Mouse (Mus musculus): Measurements from ENCODE around the gene Sel1l3. TPM values are rescaled to one million over a fixed set of nuclear protein-coding genes. Genes with fewer than 3 reads are reported as not detected.

Sel1l3 gene
- polyA plus RNA-seq, 1 experiment from 2014 or later, result 11.0 TPM

DNA sequence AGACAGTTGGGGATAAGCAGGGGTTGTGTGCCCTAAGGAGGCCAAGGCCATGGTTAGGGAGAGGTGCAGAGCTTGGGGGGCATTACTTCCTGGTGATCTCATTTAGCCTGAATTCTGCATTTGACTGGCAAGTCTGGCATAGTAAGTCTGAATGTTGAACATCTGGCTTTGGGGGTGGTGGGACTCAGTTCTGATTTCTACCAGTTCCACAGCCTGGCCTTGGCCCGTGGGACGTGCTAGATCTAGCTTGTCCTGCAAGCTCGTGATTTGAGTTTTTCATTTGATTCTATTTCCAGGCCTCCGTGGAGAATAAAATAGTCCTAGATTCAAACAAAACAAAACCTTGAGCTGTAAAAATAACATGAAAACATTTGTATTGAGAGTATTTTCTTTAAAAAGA lies 46.2 kb downstream of the Sel1l3 start:
- H3K4me2 ChIP-seq (replicated peaks), result no peak overlapping the region
- H3K4me3 ChIP-seq, result no peak overlapping the region
- H3K27me3 ChIP-seq, result no peaks in the 10 kb centered on the region
- H3K36me3 ChIP-seq, result peaks cover 10% of the 10 kb centered on the region; the same call in 1 of the 2 replicates
- H3K9ac ChIP-seq (replicated peaks), result no peak overlapping the region
- H3K9me3 ChIP-seq, result no peaks in the 10 kb centered on the region
- no peak overlapping the region for H3K27ac ChIP-seq (replicated peaks)
- WGBS, result 88% methylated on average over 4 of the region's 4 CpGs
- ATAC-seq (replicated peaks), result no peak
- H3K4me1 ChIP-seq, result no peaks in the 10 kb centered on the region

GRCm38 (mm10) chr5:53165672-53166071 lies 48.1 kb downstream of the Sel1l3 start:
- H3K9ac ChIP-seq (replicated peaks), result no peak overlapping the region
- H3K27me3 ChIP-seq, result no peaks in the 10 kb centered on the region
- H3K4me2 ChIP-seq (replicated peaks), result no peak overlapping the region
- H3K9me3 ChIP-seq, result no peaks in the 10 kb centered on the region
- H3K4me1 ChIP-seq, result peaks cover 9% of the 10 kb centered on the region
- ATAC-seq (replicated peaks), result no peak
- no peak overlapping the region for H3K27ac ChIP-seq (replicated peaks)
- H3K4me3 ChIP-seq, result no peak overlapping the region
- H3K36me3 ChIP-seq, result peaks cover 4% of the 10 kb centered on the region; the same call in 1 of the 2 replicates
- 92% methylated on average over 5 of the region's 5 CpGs for WGBS

- H3K27ac ChIP-seq (replicated peaks), result no peak overlapping the region
- peak; percentile 49 for ATAC-seq (replicated peaks)
- H3K4me2 ChIP-seq (replicated peaks), result no peak overlapping the region
- H3K36me3 ChIP-seq, result no peaks in the 10 kb centered on the region; the same call in 1 of the 2 replicates
- no peak overlapping the region for H3K4me3 ChIP-seq
- peaks cover 13% of the 10 kb centered on the region for H3K4me1 ChIP-seq
- no peaks in the 10 kb centered on the region for H3K27me3 ChIP-seq
- no peaks in the 10 kb centered on the region for H3K9me3 ChIP-seq
- no peak overlapping the region for H3K9ac ChIP-seq (replicated peaks)
- WGBS, result 76% methylated on average over 8 of the region's 8 CpGs
Measured at GRCm38 (mm10) chr5:53162436-53162835, 51.3 kb downstream of the Sel1l3 start.

DNA sequence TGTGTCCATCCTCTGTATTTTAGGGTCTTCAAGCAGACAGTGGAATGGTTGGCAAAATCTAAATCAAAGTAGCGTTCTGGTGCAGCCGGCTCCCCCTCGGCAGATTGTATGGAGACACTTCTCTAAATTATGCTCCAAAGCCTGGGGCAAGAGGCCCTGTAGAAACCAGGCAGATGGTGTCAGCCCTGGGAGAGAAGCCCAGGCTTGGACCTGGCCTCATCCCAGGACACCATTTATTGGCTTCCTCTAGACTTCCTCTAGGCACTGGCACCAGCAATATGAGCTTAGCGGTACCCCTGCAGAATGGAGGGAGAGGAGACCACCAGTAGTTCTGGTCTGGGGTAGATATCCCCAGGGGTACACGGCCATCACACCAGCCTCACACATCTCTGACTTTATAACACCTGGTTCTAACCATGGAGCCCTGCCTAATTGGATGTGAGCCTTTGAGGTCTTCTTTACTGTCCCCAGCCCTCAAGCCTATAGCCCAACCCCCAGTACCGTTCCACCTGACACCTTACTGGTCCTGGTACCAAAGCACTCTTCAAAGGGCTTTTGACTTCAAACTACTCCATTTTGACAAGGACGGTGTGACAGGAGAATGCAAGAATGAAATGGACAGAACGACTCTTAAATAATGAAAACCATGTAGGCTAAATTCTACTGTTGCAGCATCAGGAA lies 52.1 kb downstream of the Sel1l3 start:
- Histone ChIP-seq H3K9ac (replicated peaks) (no peak overlapping the region), H3K4me2 (replicated peaks) (no peak overlapping the region), H3K9me3 (no peaks in the 10 kb centered on the region), H3K27ac (replicated peaks) (no peak overlapping the region), H3K27me3 (no peaks in the 10 kb centered on the region), H3K4me1 (peaks cover 13% of the 10 kb centered on the region), H3K36me3 (no peaks in the 10 kb centered on the region; the same call in 1 of the 2 replicates), H3K4me3 (no peak overlapping the region)
- peak; percentile 63; the same call in 1 of the 2 replicates for ATAC-seq (replicated peaks)
- 78% methylated on average over 8 of the region's 8 CpGs for WGBS

- 50% methylated on average over 6 of the region's 6 CpGs for WGBS
- no peak overlapping the region for H3K4me3 ChIP-seq
- no peak for ATAC-seq (replicated peaks)
- H3K27ac ChIP-seq (replicated peaks), result peak overlapping the region; percentile 39; the same call in 1 of the 2 replicates
- H3K4me2 ChIP-seq (replicated peaks), result no peak overlapping the region
- H3K9me3 ChIP-seq, result no peaks in the 10 kb centered on the region
- H3K27me3 ChIP-seq, result no peaks in the 10 kb centered on the region
- no peaks in the 10 kb centered on the region for H3K36me3 ChIP-seq
- H3K9ac ChIP-seq (replicated peaks), result no peak overlapping the region
- peaks cover 25% of the 10 kb centered on the region for H3K4me1 ChIP-seq
Measured at GRCm38 (mm10) chr5:53160207-53160606, 53.5 kb downstream of the Sel1l3 start.

DNA sequence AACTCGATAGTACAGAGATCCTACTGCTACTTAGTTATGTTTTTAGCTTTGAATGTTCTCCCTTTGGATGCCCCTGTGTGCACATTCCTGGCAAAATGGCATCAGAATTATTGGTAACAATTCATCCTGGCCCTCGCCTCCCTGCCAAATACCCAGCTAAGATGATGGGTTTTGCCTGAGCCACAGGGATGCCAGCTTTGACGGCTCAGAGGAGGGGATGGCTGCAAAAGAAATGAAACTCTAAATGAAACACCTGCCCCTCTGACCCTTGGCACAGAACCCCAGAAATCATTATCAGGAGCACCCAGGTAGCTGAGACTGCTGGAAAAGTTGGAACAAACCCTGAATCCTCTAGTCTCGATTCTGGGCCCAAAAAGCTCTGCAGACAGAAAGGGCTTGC lies 54.1 kb downstream of the Sel1l3 start:
- no peak overlapping the region for H3K27ac ChIP-seq (replicated peaks)
- no peaks in the 10 kb centered on the region for H3K27me3 ChIP-seq
- 58% methylated on average over 4 of the region's 4 CpGs for WGBS
- no peak overlapping the region for H3K9ac ChIP-seq (replicated peaks)
- H3K4me3 ChIP-seq, result no peak overlapping the region
- H3K4me1 ChIP-seq, result peaks cover 31% of the 10 kb centered on the region
- H3K9me3 ChIP-seq, result no peaks in the 10 kb centered on the region
- no peak overlapping the region for H3K4me2 ChIP-seq (replicated peaks)
- no peaks in the 10 kb centered on the region for H3K36me3 ChIP-seq
- no peak for ATAC-seq (replicated peaks)

DNA sequence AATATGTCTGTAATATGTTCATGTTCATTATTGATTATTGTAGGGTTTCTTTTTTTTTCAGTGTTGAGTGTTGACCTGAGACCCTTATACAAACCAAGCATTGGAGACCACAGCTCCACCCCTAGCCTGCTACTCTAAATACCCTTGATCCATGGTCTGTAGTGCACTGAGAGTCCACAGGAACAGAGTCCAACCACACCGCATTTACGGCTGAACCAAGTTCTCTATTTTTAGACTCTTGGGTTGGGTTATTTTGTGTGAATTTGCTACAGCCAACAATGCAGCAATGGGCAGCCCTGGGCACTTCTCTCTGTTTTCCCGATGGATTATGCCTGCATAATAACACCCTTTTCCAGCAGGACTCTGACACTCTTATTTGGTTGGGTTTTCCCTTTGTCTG lies 54.6 kb downstream of the Sel1l3 start:
- Histone ChIP-seq H3K9ac (replicated peaks) (no peak overlapping the region), H3K4me3 (no peak overlapping the region), H3K4me2 (replicated peaks) (no peak overlapping the region), H3K4me1 (peaks cover 35% of the 10 kb centered on the region), H3K9me3 (no peaks in the 10 kb centered on the region), H3K27me3 (no peaks in the 10 kb centered on the region), H3K36me3 (no peaks in the 10 kb centered on the region), H3K27ac (replicated peaks) (no peak overlapping the region)
- no peak for ATAC-seq (replicated peaks)
- 83% methylated on average over 3 of the region's 3 CpGs for WGBS

GRCm38 (mm10) chr5:53155985-53156679 lies 57.6 kb downstream of the Sel1l3 start:
- H3K4me3 ChIP-seq, result no peak overlapping the region
- no peaks in the 10 kb centered on the region for H3K36me3 ChIP-seq
- 58% methylated on average over 13 of the region's 13 CpGs for WGBS
- H3K4me2 ChIP-seq (replicated peaks), result no peak overlapping the region
- no peak for ATAC-seq (replicated peaks)
- no peak overlapping the region for H3K9ac ChIP-seq (replicated peaks)
- H3K9me3 ChIP-seq, result no peaks in the 10 kb centered on the region
- no peaks in the 10 kb centered on the region for H3K27me3 ChIP-seq
- peak overlapping the region; percentile 12; the same call in 1 of the 2 replicates for H3K27ac ChIP-seq (replicated peaks)
- peaks cover 58% of the 10 kb centered on the region for H3K4me1 ChIP-seq

GRCm38 (mm10) chr5:53154501-53154900 lies 59.2 kb downstream of the Sel1l3 start:
- no peaks in the 10 kb centered on the region for H3K27me3 ChIP-seq
- no peak overlapping the region for H3K4me2 ChIP-seq (replicated peaks)
- ATAC-seq (replicated peaks), result no peak; the same call in 1 of the 2 replicates
- H3K4me3 ChIP-seq, result no peak overlapping the region
- WGBS, result 71% methylated on average over 2 of the region's 2 CpGs
- H3K9me3 ChIP-seq, result no peaks in the 10 kb centered on the region
- H3K4me1 ChIP-seq, result peaks cover 57% of the 10 kb centered on the region
- peak overlapping the region; percentile 66 for H3K27ac ChIP-seq (replicated peaks)
- H3K9ac ChIP-seq (replicated peaks), result no peak overlapping the region
- no peaks in the 10 kb centered on the region for H3K36me3 ChIP-seq

DNA sequence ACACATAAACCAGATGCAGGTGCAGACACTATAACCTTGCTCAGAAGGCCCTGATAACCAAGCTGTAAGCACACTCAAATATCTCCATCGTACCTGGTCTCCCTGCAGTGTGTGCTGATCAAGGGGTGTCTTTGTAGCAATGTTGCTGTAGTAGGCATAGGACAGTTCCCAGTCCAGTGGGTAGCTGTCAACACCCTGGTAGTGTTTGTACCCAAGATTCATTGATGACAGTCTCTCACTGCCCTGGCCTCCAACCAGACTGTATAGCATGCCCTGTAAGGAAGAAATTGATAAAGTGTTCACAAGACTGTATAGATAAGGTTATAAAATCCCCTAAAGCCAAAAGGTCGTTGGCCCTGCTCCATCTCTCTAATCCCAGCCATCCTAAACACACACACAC lies 59.6 kb downstream of the Sel1l3 start:
- Histone ChIP-seq H3K27ac (replicated peaks) (peak overlapping the region; percentile 66; the same call in 1 of the 2 replicates), H3K9ac (replicated peaks) (no peak overlapping the region), H3K4me1 (peaks cover 61% of the 10 kb centered on the region), H3K4me3 (no peak overlapping the region), H3K9me3 (no peaks in the 10 kb centered on the region), H3K4me2 (replicated peaks) (no peak overlapping the region), H3K36me3 (no peaks in the 10 kb centered on the region), H3K27me3 (no peaks in the 10 kb centered on the region)
- no peak for ATAC-seq (replicated peaks)
- WGBS, result 83% methylated on average over 2 of the region's 2 CpGs

- Histone ChIP-seq H3K9me3 (no peaks in the 10 kb centered on the region), H3K4me2 (replicated peaks) (no peak overlapping the region), H3K4me1 (peaks cover 64% of the 10 kb centered on the region), H3K36me3 (no peaks in the 10 kb centered on the region), H3K9ac (replicated peaks) (no peak overlapping the region), H3K27ac (replicated peaks) (peak overlapping the region; percentile 33), H3K27me3 (no peaks in the 10 kb centered on the region), H3K4me3 (no peak overlapping the region)
- 34% methylated on average over 5 of the region's 5 CpGs for WGBS
- no peak for ATAC-seq (replicated peaks)
Measured at GRCm38 (mm10) chr5:53153144-53153543, 60.6 kb downstream of the Sel1l3 start.

DNA sequence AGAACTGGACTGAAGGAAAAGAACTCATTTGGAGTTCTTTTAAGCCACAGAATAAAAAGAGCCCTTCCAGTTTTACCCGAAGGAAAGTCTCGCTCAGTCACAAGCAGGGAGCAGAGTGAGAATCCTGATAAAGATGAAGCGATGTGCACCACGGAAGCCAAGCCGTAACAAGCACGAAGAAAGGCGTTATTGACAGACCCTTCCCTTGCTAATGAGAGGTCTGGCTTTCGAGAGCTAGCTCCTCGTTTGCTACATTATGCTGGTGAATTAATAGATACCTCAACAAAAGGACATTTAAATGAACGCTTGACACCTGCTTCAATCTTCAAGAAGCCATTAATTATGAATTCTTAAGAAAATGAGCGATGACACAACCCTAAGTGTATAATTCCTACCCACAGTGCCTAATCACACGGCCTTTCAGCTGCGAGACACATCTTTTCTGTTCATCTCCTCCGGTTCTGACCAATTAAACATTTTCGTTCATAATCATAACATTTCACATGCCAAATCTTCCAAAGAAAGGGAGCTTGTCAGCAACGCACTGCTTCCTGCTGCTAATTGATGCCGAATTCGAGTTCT lies 62.3 kb downstream of the Sel1l3 start:
- Histone ChIP-seq H3K27ac (replicated peaks) (peak overlapping the region; percentile 70), H3K36me3 (no peaks in the 10 kb centered on the region), H3K4me1 (peaks cover 71% of the 10 kb centered on the region), H3K4me3 (no peak overlapping the region), H3K9me3 (no peaks in the 10 kb centered on the region), H3K4me2 (replicated peaks) (peak overlapping the region; percentile 20; the same call in 1 of the 2 replicates), H3K27me3 (no peaks in the 10 kb centered on the region), H3K9ac (replicated peaks) (no peak overlapping the region)
- ATAC-seq (replicated peaks), result peak; percentile 72
- 11% methylated on average over 18 of the region's 18 CpGs for WGBS
